Mouse (Mus musculus): ENCODE data around the gene Hoxd8.

The Hoxd8 gene

DNA sequence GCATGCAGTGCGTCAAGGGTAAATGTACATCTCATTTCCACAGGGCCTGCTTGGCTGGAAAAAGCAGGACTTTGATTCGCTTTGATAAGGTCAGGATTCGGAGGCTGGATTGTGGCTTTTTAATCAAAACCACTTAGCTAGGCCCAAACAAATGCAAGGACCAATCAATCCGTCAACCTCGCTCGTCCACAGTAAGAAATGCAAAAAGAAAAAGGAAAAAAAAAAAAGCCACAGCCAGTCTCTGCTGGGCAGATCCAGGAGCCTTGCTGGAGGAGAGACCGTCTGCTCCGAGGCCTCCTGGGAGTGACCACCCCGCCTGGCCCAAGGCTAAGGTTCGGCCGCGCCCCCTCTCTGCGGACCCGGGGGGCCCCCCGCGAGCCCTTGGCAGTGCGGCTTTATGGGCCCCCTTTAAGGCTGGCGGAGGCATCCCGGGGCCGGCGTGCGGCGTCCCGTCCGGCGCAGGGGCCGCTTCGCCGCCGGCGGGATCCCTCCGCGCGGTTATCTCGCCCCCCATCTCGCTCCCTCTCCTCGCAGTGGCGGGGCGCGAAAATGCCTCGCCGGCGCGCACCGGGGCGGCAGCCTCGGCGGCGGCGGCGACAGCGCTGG lies at the start of gene Hoxd8:
Gene Hoxd8, plus strand, starts transcription at position 223 of the 606 bp plus-strand sequence.
- no peak for DNase-seq (ENCODE audit: low spot score)

DNA sequence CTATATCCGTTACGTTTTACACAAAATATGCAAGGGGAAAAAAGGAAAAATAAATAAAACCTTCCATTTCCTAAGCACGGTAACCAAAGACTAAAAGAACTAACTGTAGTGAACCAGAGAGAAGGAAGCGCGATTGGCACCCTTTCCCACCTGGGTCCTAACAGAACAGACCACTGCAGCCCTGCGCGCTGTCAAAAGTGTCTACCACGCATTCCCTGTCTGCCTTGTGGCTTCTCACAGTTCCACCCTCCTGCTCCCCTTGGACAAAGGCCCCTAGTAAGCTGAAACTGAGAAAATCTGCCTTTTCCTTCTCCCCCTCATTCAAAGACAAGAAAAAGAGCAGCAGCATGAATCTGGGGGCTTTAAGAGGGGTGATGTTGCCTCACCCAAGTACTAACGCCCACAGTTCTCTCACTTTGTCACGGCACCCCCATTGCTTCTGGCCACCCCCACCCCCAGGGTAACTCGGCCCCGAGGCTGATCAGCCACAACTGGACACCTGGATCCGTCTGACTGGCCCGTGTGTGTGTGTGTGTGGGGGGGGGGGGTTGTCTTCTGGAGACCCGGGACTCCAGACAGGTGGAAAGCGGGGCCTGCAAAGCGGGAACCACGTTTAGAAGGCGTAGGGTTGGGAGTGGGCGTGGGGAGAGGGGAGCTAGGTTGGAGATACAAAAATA lies 49.5 kb upstream of the Hoxd8 start:
- DNase-seq (ENCODE audit: low spot score), result no peak

DNA sequence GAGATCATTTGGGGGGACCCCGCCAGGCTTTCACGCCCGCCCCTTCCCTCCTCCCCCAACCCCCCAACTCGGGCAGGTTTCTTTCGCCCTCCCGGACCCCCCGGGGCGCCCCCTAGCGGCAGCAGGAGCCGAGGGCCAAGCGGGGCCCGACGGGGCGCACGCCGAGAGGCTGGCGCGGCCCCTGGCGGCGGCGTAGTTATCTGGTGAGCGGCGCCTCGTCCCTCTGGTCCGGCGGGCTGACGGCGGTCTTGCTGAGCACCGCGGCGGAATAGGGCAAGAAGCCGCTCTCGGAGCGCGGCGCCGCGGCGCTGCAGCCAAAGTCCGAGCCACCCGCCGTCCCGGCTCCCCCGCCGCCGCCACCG lies 49.0 kb upstream of the Hoxd8 start:
- DNase-seq (ENCODE audit: low spot score), result no peak

GRCm38 (mm10) chr2:74655821-74656631 lies 48.4 kb upstream of the Hoxd8 start:
- DNase-seq (ENCODE audit: low spot score), result no peak

GRCm38 (mm10) chr2:74656632-74657021 lies 47.8 kb upstream of the Hoxd8 start:
- no peak for DNase-seq (ENCODE audit: low spot score)

- no peak for DNase-seq (ENCODE audit: low spot score)
Observed at GRCm38 (mm10) chr2:74657251-74658023, 47.0 kb upstream of the Hoxd8 start.

DNA sequence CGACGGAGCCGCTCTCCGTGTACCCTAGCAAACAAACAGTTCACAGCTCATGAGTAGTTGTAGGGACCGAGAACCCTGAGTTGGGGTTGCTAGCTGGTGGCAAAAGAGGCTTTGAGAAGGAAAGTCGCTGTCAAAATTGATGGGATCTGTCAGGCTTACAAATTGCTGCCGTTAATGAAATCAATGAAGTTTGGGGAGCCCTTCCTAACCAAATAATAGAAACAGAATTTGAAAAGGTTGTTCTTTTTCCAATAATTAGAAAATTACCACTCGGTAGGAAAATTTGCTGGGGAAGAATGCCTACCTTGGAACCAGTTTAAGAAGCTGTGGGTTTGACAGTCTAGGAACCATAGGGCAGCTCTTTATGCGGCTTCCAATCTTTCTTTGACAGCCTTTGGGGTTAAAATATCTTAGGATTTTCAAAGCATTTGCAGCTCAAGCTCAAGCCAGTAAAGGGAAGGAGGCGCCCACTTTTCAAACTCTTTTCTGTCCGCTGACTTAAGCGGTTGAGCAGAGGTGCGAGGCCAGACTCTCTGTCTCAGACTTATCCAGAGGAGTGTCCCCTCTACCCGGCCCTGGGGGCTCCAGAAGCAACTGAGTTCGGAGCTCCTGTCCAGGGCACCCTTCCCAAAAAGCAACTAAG lies 46.3 kb upstream of the Hoxd8 start:
- DNase-seq (ENCODE audit: low spot score), result no peak

- no peak for DNase-seq (ENCODE audit: low spot score)
Observed at GRCm38 (mm10) chr2:74658667-74659371, 45.6 kb upstream of the Hoxd8 start.

GRCm38 (mm10) chr2:74659507-74660005 lies 44.9 kb upstream of the Hoxd8 start, which contains the start of gene Evx2:
TSS of gene Evx2 (minus strand) at chr2:74659557.
- DNase-seq (ENCODE audit: low spot score), result no peak

DNA sequence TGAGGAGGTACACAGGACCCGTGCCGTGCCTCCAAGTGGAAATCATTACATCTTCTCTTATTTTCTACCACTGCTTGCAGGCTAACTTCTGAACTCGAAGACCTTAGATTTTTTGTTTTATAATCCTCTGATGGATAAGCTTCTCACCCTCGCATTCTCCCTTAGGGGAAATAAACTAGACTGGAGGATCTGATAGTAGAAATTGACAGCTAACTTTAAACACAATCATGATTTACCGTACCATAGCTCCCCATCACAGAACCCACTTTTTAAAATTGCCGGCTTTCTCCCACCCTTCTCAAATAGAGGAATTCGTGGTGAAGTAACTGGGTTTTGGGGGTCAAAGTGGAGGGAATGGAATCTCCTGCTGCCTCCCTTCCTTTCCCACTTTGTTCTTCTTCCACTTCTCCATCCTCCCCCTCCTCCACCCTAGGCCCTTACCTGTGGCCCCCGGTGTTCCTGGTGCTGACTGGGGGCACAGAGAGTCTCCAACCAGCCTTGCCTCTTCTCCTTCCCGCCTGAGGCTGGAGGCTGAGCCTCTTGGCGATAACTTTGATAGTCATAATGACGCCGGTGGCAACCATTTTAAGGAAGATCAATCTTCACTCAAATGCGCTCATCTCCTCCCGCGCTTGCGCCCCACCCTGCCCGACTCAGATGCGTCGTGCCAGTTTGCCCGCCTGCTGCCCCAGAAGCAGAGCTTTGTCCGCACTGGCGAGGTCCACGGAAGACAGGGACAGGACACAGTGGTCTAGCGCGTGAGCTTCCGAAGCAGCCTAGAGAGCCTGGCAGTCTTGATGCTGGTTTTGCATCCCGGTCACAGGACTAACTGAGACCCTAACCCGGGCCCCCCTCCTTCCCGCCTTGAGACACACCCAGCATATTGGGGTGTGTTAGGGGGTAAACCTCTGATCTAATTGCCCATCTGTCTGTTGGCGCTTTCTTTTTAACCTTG lies 43.7 kb upstream of the Hoxd8 start:
- DNase-seq (ENCODE audit: low spot score), result no peak

- DNase-seq (ENCODE audit: low spot score), result no peak
Observed at GRCm38 (mm10) chr2:74661685-74662084, 42.7 kb upstream of the Hoxd8 start.

- no peak for DNase-seq (ENCODE audit: low spot score)
Observed at GRCm38 (mm10) chr2:74663291-74663925, 41.0 kb upstream of the Hoxd8 start.

GRCm38 (mm10) chr2:74666411-74666810 lies 38.0 kb upstream of the Hoxd8 start:
- DNase-seq (ENCODE audit: low spot score), result no peak

DNA sequence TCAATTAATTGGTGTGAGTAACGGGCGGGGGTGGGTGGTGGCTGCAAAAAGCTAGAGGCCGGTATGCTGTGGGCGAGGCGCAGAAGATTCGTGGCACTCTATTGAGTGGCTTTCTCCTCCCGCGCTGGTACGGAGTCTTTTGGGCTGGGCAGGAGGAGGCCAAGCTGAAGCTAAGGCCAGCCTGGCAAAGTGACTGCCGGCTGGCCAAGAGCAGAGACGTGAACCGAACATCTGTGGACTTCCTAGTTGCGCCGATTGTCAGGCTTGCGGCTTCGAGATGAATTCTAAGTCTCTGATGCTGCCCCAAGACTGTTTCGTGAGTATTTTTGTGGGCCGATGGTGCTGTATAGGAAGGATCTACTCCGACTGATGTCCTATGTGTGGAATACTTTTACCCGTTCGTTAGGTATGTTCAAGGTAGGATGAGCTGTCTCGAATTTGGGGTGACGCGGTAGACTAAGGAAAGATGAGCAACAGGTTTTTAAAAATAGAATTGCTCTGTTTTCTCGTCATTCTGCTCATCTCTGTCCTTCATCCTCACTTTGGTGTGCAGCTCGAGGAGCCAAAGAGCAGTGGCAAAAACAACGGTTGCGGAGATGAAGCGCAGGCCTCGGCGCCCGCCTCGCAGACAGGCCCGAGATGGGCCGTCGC lies 37.1 kb upstream of the Hoxd8 start:
- no peak for DNase-seq (ENCODE audit: low spot score)

DNA sequence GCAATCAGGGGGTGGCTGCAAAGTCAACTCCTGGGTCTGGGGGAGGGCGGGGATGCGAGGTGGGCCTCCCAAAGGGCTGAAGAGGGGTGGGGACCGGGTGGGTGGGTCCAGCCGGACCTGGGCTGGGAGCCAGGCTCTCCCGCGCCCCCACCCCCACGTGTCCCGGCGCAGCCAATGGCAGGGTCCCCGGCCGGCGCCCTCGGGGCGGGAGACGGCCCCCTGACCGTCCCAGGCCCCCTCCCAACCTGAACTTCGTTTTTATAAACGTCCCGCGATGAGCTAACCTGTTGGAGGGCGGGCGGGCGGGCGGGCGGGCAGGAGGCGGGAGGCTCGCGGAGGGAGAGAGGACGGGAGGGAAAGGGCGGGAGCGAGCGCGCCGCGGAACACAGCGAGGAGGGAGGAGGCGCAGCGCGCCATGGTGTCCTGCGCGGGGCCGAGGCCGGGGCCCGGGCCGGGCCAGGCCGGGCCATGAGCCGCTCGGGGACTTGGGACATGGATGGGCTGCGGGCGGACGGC lies 36.5 kb upstream of the Hoxd8 start, which contains the start of gene Hoxd13:
Gene Hoxd13, plus strand, starts transcription at position 469 of the 516 bp plus-strand sequence.
- no peak for DNase-seq (ENCODE audit: low spot score)

DNA sequence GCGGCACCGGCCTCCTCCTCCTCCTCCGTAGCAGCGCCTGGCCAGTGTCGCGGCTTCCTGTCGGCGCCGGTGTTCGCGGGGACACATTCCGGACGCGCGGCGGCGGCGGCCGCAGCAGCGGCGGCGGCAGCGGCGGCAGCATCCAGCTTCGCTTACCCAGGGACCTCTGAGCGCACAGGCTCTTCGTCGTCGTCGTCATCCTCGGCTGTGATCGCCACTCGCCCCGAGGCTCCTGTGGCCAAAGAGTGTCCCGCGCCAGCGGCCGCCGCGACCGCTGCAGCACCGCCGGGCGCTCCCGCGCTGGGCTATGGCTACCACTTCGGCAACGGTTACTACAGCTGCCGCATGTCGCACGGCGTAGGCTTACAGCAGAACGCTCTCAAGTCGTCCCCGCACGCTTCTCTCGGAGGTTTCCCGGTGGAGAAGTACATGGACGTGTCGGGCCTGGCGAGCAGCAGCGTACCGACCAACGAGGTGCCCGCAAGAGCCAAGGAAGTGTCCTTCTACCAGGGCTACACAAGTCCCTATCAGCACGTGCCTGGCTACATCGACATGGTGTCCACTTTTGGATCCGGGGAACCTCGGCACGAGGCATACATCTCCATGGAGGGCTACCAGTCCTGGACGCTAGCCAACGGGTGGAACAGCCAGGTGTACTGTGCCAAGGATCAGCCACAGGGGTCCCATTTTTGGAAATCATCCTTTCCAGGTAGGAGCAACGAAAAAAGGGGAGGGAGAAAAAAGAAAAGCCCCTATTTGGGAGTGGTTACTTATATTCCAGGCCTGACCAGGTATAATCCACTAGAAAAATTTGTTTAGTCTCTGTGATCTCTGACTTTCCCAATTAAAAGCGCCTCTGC lies 35.8 kb upstream of the Hoxd8 start:
- no peak for DNase-seq (ENCODE audit: low spot score)

DNA sequence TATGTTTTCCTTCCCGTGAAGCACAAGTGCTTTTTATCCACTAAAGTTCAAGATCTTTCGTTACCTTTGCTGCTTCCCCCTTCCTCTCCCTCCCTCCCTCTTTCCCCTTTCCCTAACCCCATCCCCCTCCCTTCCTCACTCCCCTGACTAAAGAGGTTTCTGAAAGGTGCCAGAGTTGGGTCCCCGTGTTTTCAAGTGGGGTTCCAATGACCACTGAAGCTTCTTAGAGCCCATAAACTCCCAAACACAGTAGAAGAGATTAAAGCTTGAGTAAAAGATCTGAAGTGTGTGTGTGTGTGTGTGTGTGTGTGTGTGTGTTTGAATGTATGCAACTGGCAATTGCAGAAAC lies 35.2 kb upstream of the Hoxd8 start:
- no peak for DNase-seq (ENCODE audit: low spot score)

Measured in c-Kit-positive CD71-positive TER-119-positive erythroid progenitor cells, embryonic 14.5 days (primary cell).